Mouse (Mus musculus) lung, postnatal 10 days (tissue): ENCODE data around the gene Pld6.
A peak's percentile ranks its signal among the peaks of the same experiment; 100 is the strongest.

ENCODE experiments used
- DNase-seq: peaks from one replicate; pipeline ENCODE4 v3.0.0; 2021

The Pld6 gene

GRCm38 (mm10) chr11:59787199-59787781, at the start of gene Pld6:
Gene Pld6, minus strand, starts transcription at chr11:59787645.
- peak; percentile 87 for DNase-seq

GRCm38 (mm10) chr11:59821625-59822024, 34.2 kb upstream of the Pld6 start:
- DNase-seq, result no peak

- DNase-seq, result no peak
Observed at GRCm38 (mm10) chr11:59817916-59818315, 30.5 kb upstream of the Pld6 start.

GRCm38 (mm10) chr11:59815482-59816065, 28.1 kb upstream of the Pld6 start:
- no peak for DNase-seq

GRCm38 (mm10) chr11:59814936-59815335, 27.5 kb upstream of the Pld6 start:
- DNase-seq, result no peak

GRCm38 (mm10) chr11:59814311-59814710, 26.9 kb upstream of the Pld6 start:
- DNase-seq, result no peak

GRCm38 (mm10) chr11:59813276-59813675, 25.8 kb upstream of the Pld6 start:
- no peak for DNase-seq

- DNase-seq, result no peak
Observed at GRCm38 (mm10) chr11:59811211-59811610, 23.8 kb upstream of the Pld6 start.

- no peak for DNase-seq
Observed at GRCm38 (mm10) chr11:59810480-59811158, 23.2 kb upstream of the Pld6 start.

GRCm38 (mm10) chr11:59809670-59810474, 22.4 kb upstream of the Pld6 start, which contains the start of gene Flcn:
Gene Flcn, minus strand, starts transcription at chr11:59810016.
- peak; percentile 89 for DNase-seq

- peak; percentile 73 for DNase-seq
Observed at GRCm38 (mm10) chr11:59809071-59809669, 21.7 kb upstream of the Pld6 start.

- no peak for DNase-seq
Observed at GRCm38 (mm10) chr11:59808170-59808960, 20.9 kb upstream of the Pld6 start.

- DNase-seq, result no peak
Observed at GRCm38 (mm10) chr11:59805656-59806055, 18.2 kb upstream of the Pld6 start.

GRCm38 (mm10) chr11:59805256-59805655, 17.8 kb upstream of the Pld6 start:
- DNase-seq, result no peak

- no peak for DNase-seq
Observed at GRCm38 (mm10) chr11:59804409-59805110, 17.1 kb upstream of the Pld6 start.

GRCm38 (mm10) chr11:59803516-59803915, 16.1 kb upstream of the Pld6 start:
- no peak for DNase-seq

- no peak for DNase-seq
Observed at GRCm38 (mm10) chr11:59801881-59802280, 14.4 kb upstream of the Pld6 start.

- no peak for DNase-seq
Observed at GRCm38 (mm10) chr11:59800412-59800811, 13.0 kb upstream of the Pld6 start.

GRCm38 (mm10) chr11:59793390-59793789, 5.9 kb upstream of the Pld6 start:
- peak; percentile 58 for DNase-seq

- DNase-seq, result no peak
Observed at GRCm38 (mm10) chr11:59789311-59789710, 1.9 kb upstream of the Pld6 start.

- DNase-seq, result no peak
Observed at GRCm38 (mm10) chr11:59786444-59787198, 824 bp downstream of the Pld6 start.
